Mouse (Mus musculus) cerebellum, adult (tissue): ENCODE measurements around the gene Ccdc130.

Experiments
- ATAC-seq: cut with Nextera tagmentation; 2 replicates; pipeline ENCODE4 v1.9.2; 2017; ENCODE audit warnings: mild to moderate bottlenecking, moderate library complexity, mixed read lengths; ENCODE audit not compliant: insufficient number of reproducible peaks, low FRiP score, low TSS enrichment

Gene Ccdc130

DNA sequence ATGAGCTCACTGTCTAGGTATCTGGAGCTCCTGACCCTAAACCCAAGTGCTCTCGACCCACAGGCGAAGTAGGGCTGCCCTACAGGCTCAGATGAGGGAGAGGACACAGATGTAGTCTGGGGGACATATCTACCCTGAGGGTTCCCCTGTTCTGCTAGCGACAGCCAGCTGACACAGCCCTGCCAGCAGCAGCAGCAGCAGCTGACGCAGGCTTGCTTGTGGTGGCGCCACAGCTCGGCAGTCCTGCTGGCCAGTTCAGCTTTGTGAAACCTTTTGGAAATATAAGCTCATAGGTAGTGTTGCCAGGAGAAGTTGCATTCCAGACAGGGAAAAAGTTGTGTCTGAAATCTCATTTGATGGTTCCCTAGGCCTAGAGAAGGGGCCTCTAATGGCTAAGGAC is 29.0 kb downstream of the Ccdc130 start:
- no peak for ATAC-seq

DNA sequence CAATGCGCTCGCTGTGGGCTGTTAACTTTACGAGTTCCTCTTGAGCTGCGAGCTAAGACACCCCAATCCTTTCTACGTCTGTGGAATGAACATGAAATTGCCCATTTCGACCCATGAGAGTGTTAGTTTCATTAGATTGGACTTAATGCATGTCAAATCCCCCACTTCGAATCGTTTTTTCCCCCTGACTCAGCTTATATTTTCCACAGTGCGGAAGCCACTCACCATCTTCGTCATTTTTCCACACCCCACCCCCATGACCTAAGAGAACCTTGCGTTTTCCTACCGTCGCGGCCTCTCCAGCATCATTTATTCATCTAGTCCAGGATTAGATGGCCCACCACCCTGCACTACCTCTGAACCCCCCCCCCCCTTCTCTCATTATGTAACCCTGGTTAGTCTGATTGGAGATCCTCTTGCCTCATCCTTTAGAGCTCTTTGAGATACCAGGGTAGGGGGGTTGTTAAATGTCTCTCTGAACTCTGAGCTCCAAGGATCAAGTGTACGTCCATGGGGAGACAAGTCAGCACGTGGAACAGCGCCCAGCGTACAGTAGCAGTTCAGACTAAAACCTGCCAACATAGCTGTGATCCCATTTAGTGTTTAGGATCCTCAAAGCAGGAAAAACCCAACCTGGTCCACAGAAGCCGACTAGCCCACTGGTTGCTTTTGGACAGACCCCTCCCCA is 32.5 kb downstream of the Ccdc130 start:
- no peak for ATAC-seq

- peak; percentile 99 for ATAC-seq
These were observed 33.1 kb downstream of the Ccdc130 start, which contains the start of gene Zswim4 for GRCm38 (mm10) chr8:84236998-84237473. Gene Zswim4 (minus strand): TSS chr8:84237055.

- ATAC-seq = no peak
These were observed 33.7 kb downstream of the Ccdc130 start for GRCm38 (mm10) chr8:84236410-84236997.

DNA sequence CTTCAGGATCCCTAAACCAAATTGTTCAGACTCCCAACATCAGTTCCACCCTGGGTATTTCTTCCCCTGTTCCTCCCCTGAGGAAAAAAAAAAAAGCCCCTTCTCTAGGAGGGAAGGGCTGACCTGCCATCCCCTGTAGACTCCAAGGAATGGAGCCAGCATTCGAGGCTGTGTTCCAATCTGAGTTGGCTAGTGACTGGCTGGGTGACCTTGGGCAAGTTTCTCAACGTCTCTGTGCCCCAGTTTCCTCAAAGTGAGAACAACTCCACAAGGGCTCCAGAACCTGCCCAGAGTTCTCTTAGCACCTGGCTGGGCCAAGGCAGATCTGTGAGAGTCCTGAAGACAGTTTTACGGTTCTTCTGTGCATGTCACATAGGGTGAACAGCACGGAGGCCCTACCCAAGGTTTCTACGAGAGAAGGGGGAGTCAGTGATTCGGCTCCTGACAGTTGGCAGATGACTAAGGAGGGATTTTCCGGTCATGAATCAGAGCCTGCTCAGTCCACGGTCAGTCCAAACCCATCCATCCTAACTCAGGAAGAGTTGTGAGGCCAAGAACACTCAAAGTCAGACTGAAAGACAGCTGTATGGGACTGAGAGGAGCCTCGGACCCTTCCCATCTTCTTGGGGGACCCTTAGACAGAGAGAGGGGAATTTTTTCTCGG is 34.3 kb downstream of the Ccdc130 start:
- no peak for ATAC-seq

GRCm38 (mm10) chr8:84233055-84233454 is 37.1 kb downstream of the Ccdc130 start:
- no peak for ATAC-seq

DNA sequence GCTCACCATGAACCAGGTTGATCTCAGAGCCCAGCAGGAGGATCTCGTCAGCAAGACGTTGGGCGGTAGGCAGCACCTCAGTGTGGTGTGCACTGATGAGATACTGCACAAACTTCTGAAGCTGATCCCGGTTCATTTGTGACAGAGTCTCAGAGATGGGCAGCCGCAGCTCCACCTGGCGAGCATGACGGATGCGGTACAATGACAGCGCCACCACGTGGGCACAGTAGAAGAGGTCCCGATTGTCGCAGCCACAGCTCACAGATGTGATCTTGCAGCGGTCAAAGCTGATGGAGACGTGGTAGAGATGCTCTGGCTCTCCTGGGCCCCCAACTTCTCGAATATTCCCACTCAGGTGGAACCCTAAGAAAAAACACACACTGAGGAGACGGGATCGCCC is 39.4 kb downstream of the Ccdc130 start:
- no peak for ATAC-seq

GRCm38 (mm10) chr8:84223322-84224029 is 46.7 kb downstream of the Ccdc130 start:
- no peak for ATAC-seq

GRCm38 (mm10) chr8:84222566-84223165 is 47.5 kb downstream of the Ccdc130 start:
- ATAC-seq = no peak

GRCm38 (mm10) chr8:84220105-84220504 is 50.1 kb downstream of the Ccdc130 start:
- no peak for ATAC-seq

DNA sequence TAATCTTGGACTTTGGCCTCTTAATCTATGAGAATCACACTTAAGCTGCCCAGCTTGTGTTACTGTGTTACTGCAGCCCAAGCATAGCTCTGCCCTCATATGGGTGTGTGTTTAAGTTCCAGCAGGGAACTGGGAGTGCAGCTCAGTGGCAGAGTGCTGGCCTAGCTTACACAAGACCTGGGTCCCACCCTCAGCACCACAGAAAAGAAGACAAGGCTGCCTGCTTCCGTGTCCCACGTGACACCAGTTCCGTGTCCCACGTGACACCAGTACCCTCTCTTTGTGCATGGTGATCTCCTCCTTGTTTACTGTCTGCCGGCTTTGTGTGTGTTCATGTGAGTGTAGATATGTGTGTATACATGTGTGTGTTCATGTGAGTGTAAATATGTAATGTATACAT is 52.0 kb downstream of the Ccdc130 start:
- ATAC-seq = no peak

GRCm38 (mm10) chr8:84217206-84217605 is 53.0 kb downstream of the Ccdc130 start:
- no peak for ATAC-seq

DNA sequence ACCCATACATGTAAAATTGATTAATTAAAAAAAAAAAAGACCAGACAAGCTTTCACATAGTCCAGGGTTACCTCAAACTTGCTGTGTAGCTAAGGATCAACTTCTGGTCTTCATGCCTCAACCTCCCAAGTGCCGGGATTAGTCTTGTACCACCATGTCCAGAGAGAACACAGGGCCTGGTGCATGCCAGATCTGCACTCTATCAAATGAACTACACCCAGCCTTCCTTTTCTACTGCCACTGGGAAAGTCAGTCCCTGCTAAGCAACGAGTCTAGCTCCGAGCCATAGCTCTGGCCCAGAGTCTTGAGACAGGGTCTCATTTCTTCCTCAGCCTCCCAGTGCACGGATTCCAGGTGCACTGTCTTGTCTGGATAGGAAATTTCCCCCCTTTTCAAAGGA is 56.9 kb downstream of the Ccdc130 start:
- ATAC-seq = no peak

GRCm38 (mm10) chr8:84211881-84212563 is 58.2 kb downstream of the Ccdc130 start:
- ATAC-seq = no peak

GRCm38 (mm10) chr8:84211202-84211601 is 59.0 kb downstream of the Ccdc130 start:
- no peak for ATAC-seq

DNA sequence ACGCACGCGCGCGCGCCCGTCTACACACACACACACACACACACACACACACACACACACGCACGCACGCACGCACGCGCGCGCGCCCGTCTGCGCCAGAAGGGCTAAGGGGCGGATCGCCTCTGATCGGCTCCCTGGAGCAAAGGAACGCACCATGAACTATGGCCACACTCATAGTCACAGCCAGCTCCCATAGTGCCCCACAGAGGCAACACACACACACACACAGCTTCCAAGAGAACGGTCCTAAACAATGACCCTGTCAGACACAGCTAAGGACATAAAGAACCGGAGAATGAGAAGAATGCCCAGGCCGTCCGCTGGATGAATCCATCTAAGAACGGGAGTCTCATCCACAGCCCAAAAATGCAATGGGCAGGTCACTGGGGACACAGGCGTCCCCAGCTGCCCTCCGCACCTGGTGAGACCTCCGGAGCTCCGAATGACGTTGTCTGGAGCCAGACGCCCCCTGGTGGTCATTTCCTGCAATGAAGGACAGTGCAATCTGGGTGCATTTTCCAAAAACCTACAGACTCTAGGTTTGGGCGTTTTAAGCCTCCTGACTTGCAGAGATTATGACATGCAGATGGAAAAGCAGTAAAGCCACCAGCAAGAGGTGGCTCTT is 59.9 kb downstream of the Ccdc130 start:
- peak; percentile 45; the same call in 1 of the 2 replicates for ATAC-seq

DNA sequence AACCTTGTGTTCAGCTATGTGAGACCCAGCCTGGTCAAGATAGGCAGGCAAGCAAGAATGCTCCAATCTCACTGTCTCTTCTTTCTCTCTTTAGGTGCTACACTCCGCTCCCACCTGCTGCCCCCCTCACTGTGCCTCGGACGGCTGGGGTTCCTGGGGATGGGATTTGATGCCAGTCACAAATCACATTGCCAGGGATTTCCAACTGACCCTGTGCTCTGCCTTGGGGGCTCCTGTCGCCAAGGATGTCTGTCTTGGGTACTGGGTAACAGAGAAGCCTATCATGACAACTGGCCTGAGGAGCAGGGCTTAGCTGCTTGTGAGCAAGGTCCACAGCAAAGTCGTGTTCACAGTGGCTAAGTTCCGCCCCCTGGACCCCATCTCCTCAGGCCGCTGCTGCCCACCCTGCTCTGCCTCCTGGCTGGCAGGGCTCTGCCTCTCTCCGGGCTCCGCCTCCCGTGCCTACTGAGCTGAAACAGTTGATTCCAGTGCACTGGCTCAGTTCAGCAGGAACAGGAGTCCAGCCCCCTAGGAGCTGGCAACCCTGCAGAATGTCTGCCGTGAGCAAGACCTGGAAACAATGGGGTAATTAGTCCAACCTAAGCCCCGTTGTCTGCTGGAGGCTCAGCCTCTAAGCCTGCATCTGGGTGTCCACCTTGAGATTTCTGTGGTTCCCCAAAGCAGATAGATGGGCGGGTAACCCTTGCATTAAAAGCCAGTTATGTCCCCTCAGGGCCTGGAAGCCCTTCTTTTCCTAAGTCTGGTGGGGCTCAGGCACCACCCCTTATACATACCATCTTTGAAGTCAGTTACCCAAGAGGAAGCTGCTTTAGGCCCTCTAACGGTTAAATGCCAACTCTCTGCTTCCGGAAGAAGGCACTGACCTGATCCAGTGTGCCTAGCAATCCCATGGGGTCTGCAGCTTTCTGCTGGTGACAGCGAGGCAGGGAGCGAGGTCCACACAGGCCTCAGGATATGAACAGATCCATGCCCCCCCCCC is 61.5 kb downstream of the Ccdc130 start:
- ATAC-seq = no peak

DNA sequence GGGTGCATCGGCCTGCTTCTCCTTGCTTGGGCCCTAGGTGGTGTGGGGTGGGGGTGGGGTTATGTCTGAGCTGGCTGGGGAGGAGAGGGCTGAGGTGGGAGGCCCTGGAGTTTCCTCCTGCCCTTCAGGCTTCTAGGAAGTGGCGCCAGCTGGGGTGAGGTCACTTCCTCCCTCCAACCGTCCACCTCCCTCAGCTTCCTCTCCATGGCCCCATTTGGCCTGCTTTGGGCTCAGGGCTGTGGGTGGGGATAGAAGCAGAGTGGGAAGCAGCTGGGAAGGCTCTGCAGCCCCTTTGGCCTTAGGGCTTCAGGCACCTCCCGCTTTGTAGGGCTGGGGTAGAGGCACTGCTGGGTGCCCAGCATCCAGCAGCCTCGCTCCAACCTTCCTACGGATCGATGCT is 62.4 kb downstream of the Ccdc130 start:
- no peak for ATAC-seq
